Mouse (Mus musculus): ENCODE measurements around the gene Olfr1555-ps1. TPM values are rescaled to one million over a fixed set of nuclear protein-coding genes. Genes with fewer than 3 reads are reported as not detected.
A peak's percentile ranks its signal among the peaks of the same experiment; 100 is the strongest.
"Not testable (repeated sequence)": the region's sequence is repeated elsewhere in the genome, so short reads cannot be mapped to it uniquely, and the experiment has no call there.

Olfr1555-ps1 gene
- polyA plus RNA-seq (2014; fragmentation: Nextera tagmentation; extraction: Ambion mirVana), result not detected in 2 replicates

GRCm38 (mm10) chr19:12170062-12170599, at the start of gene Olfr1555-ps1:
Gene Olfr1555-ps1, minus strand, starts transcription at chr19:12170112.
- H3K4me3 ChIP-seq (ENCODE audit: low read depth, low read length); H3K9ac ChIP-seq (ENCODE audit: low read depth, low read length); H3K4me2 ChIP-seq (replicated peaks; ENCODE audit: low read depth, low read length); H3K4me1 ChIP-seq (replicated peaks; ENCODE audit: control insufficient read depth, insufficient read depth, low read length); DNase-seq (ENCODE audit: low spot score); H3K27ac ChIP-seq (ENCODE audit: low read depth, low read length); H3K36me3 ChIP-seq (ENCODE audit: control insufficient read depth, insufficient read depth, low read length); H3K27me3 ChIP-seq (ENCODE audit: control insufficient read depth, insufficient read depth, low read length); ATAC-seq (ENCODE audit: low FRiP score); H3K9me3 ChIP-seq (ENCODE audit: control insufficient read depth, low read length): not testable (repeated sequence)
- 63% methylated on average over 1 of the region's 1 CpGs for WGBS

- 90% methylated on average over 1 of the region's 1 CpGs for WGBS
- H3K9me3 ChIP-seq (ENCODE audit: control insufficient read depth, low read length), result no peaks in the 10 kb centered on the region
- no peak within 1 kb of the TSS for H3K27ac ChIP-seq (ENCODE audit: low read depth, low read length)
- ATAC-seq (ENCODE audit: low FRiP score) (no peak), DNase-seq (ENCODE audit: low spot score) (no peak)
- no peak within 1 kb of the TSS for H3K4me2 ChIP-seq (replicated peaks; ENCODE audit: low read depth, low read length)
- H3K4me1 ChIP-seq (replicated peaks; ENCODE audit: control insufficient read depth, insufficient read depth, low read length), result no peaks in the 10 kb centered on the region
- no peak within 1 kb of the TSS for H3K4me3 ChIP-seq (ENCODE audit: low read depth, low read length)
- no peak within 1 kb of the TSS for H3K9ac ChIP-seq (ENCODE audit: low read depth, low read length)
- no peaks in the 10 kb centered on the region for H3K27me3 ChIP-seq (ENCODE audit: control insufficient read depth, insufficient read depth, low read length)
- no peaks in the 10 kb centered on the region for H3K36me3 ChIP-seq (ENCODE audit: control insufficient read depth, insufficient read depth, low read length)
Measured at GRCm38 (mm10) chr19:12200334-12200733, 30.4 kb upstream of the Olfr1555-ps1 start, which contains the start of gene Olfr1431. Gene Olfr1431, plus strand, starts transcription at chr19:12200634.

- ATAC-seq (ENCODE audit: low FRiP score); DNase-seq (ENCODE audit: low spot score); H3K4me3 ChIP-seq (ENCODE audit: low read depth, low read length); H3K9ac ChIP-seq (ENCODE audit: low read depth, low read length); H3K27me3 ChIP-seq (ENCODE audit: control insufficient read depth, insufficient read depth, low read length); H3K27ac ChIP-seq (ENCODE audit: low read depth, low read length); H3K36me3 ChIP-seq (ENCODE audit: control insufficient read depth, insufficient read depth, low read length); H3K4me2 ChIP-seq (replicated peaks; ENCODE audit: low read depth, low read length); H3K9me3 ChIP-seq (ENCODE audit: control insufficient read depth, low read length); H3K4me1 ChIP-seq (replicated peaks; ENCODE audit: control insufficient read depth, insufficient read depth, low read length): not testable (repeated sequence)
- WGBS, result 81% methylated on average over 4 of the region's 4 CpGs
Measured at GRCm38 (mm10) chr19:12199076-12199475, 29.2 kb upstream of the Olfr1555-ps1 start.

- not testable (repeated sequence) for H3K36me3 ChIP-seq (ENCODE audit: control insufficient read depth, insufficient read depth, low read length); H3K4me3 ChIP-seq (ENCODE audit: low read depth, low read length); H3K27ac ChIP-seq (ENCODE audit: low read depth, low read length); H3K9ac ChIP-seq (ENCODE audit: low read depth, low read length); H3K4me1 ChIP-seq (replicated peaks; ENCODE audit: control insufficient read depth, insufficient read depth, low read length); H3K9me3 ChIP-seq (ENCODE audit: control insufficient read depth, low read length); ATAC-seq (ENCODE audit: low FRiP score); DNase-seq (ENCODE audit: low spot score); H3K4me2 ChIP-seq (replicated peaks; ENCODE audit: low read depth, low read length); H3K27me3 ChIP-seq (ENCODE audit: control insufficient read depth, insufficient read depth, low read length)
- WGBS, result 79% methylated on average over 5 of the region's 5 CpGs
Measured at GRCm38 (mm10) chr19:12175431-12175830, 5.5 kb upstream of the Olfr1555-ps1 start.

GRCm38 (mm10) chr19:12145452-12145851, 24.5 kb downstream of the Olfr1555-ps1 start:
- no peak for DNase-seq (ENCODE audit: low spot score)
- no peak overlapping the region for H3K4me3 ChIP-seq (ENCODE audit: low read depth, low read length)
- H3K4me2 ChIP-seq (replicated peaks; ENCODE audit: low read depth, low read length), result no peak overlapping the region
- no peaks in the 10 kb centered on the region for H3K27me3 ChIP-seq (ENCODE audit: control insufficient read depth, insufficient read depth, low read length)
- no peaks in the 10 kb centered on the region for H3K9me3 ChIP-seq (ENCODE audit: control insufficient read depth, low read length)
- H3K4me1 ChIP-seq (replicated peaks; ENCODE audit: control insufficient read depth, insufficient read depth, low read length), result no peaks in the 10 kb centered on the region
- no peak for ATAC-seq (ENCODE audit: low FRiP score)
- H3K36me3 ChIP-seq (ENCODE audit: control insufficient read depth, insufficient read depth, low read length), result no peaks in the 10 kb centered on the region
- no peak overlapping the region for H3K9ac ChIP-seq (ENCODE audit: low read depth, low read length)
- WGBS, result 94% methylated on average over 3 of the region's 3 CpGs
- H3K27ac ChIP-seq (ENCODE audit: low read depth, low read length), result no peak overlapping the region

GRCm38 (mm10) chr19:12143356-12143755, 26.6 kb downstream of the Olfr1555-ps1 start:
- no peaks in the 10 kb centered on the region for H3K27me3 ChIP-seq (ENCODE audit: control insufficient read depth, insufficient read depth, low read length)
- no peaks in the 10 kb centered on the region for H3K4me1 ChIP-seq (replicated peaks; ENCODE audit: control insufficient read depth, insufficient read depth, low read length)
- DNase-seq (ENCODE audit: low spot score) (no peak), ATAC-seq (ENCODE audit: low FRiP score) (no peak)
- H3K9me3 ChIP-seq (ENCODE audit: control insufficient read depth, low read length), result no peaks in the 10 kb centered on the region
- no peaks in the 10 kb centered on the region for H3K36me3 ChIP-seq (ENCODE audit: control insufficient read depth, insufficient read depth, low read length)
- WGBS, result 43% methylated on average over 1 of the region's 1 CpGs
- H3K4me3 ChIP-seq (ENCODE audit: low read depth, low read length), result no peak overlapping the region
- H3K27ac ChIP-seq (ENCODE audit: low read depth, low read length), result no peak overlapping the region
- H3K9ac ChIP-seq (ENCODE audit: low read depth, low read length), result no peak overlapping the region
- H3K4me2 ChIP-seq (replicated peaks; ENCODE audit: low read depth, low read length), result no peak overlapping the region

GRCm38 (mm10) chr19:12134289-12134688, 35.6 kb downstream of the Olfr1555-ps1 start:
- H3K9me3 ChIP-seq (ENCODE audit: control insufficient read depth, low read length), result no peaks in the 10 kb centered on the region
- H3K27ac ChIP-seq (ENCODE audit: low read depth, low read length), result no peak overlapping the region
- no peak overlapping the region for H3K9ac ChIP-seq (ENCODE audit: low read depth, low read length)
- no peaks in the 10 kb centered on the region for H3K36me3 ChIP-seq (ENCODE audit: control insufficient read depth, insufficient read depth, low read length)
- H3K4me3 ChIP-seq (ENCODE audit: low read depth, low read length), result no peak overlapping the region
- no peak overlapping the region for H3K4me2 ChIP-seq (replicated peaks; ENCODE audit: low read depth, low read length)
- DNase-seq (ENCODE audit: low spot score) (peak; percentile 30), ATAC-seq (ENCODE audit: low FRiP score) (peak; percentile 74; the same call in 1 of the 2 replicates)
- no peaks in the 10 kb centered on the region for H3K4me1 ChIP-seq (replicated peaks; ENCODE audit: control insufficient read depth, insufficient read depth, low read length)
- H3K27me3 ChIP-seq (ENCODE audit: control insufficient read depth, insufficient read depth, low read length), result no peaks in the 10 kb centered on the region
- 37% methylated on average over 2 of the region's 2 CpGs for WGBS

- Histone ChIP-seq H3K27ac (ENCODE audit: low read depth, low read length) (no peak within 1 kb of the TSS), H3K9ac (ENCODE audit: low read depth, low read length) (no peak within 1 kb of the TSS), H3K27me3 (ENCODE audit: control insufficient read depth, insufficient read depth, low read length) (no peaks in the 10 kb centered on the region), H3K4me3 (ENCODE audit: low read depth, low read length) (no peak within 1 kb of the TSS), H3K4me2 (replicated peaks; ENCODE audit: low read depth, low read length) (no peak within 1 kb of the TSS), H3K36me3 (ENCODE audit: control insufficient read depth, insufficient read depth, low read length) (no peaks in the 10 kb centered on the region), H3K9me3 (ENCODE audit: control insufficient read depth, low read length) (no peaks in the 10 kb centered on the region), H3K4me1 (replicated peaks; ENCODE audit: control insufficient read depth, insufficient read depth, low read length) (no peaks in the 10 kb centered on the region)
- no peak for DNase-seq (ENCODE audit: low spot score)
- ATAC-seq (ENCODE audit: low FRiP score), result no peak
- 84% methylated on average over 3 of the region's 3 CpGs for WGBS
Measured at GRCm38 (mm10) chr19:12123103-12123502, 46.8 kb downstream of the Olfr1555-ps1 start, which contains the start of gene Olfr76. Gene Olfr76, minus strand, starts transcription at chr19:12123203.

- no peak for DNase-seq (ENCODE audit: low spot score)
- Histone ChIP-seq H3K9me3 (ENCODE audit: control insufficient read depth, low read length) (no peaks in the 10 kb centered on the region), H3K27ac (ENCODE audit: low read depth, low read length) (no peak overlapping the region), H3K4me1 (replicated peaks; ENCODE audit: control insufficient read depth, insufficient read depth, low read length) (no peaks in the 10 kb centered on the region), H3K27me3 (ENCODE audit: control insufficient read depth, insufficient read depth, low read length) (no peaks in the 10 kb centered on the region), H3K36me3 (ENCODE audit: control insufficient read depth, insufficient read depth, low read length) (no peaks in the 10 kb centered on the region), H3K4me3 (ENCODE audit: low read depth, low read length) (no peak overlapping the region), H3K4me2 (replicated peaks; ENCODE audit: low read depth, low read length) (no peak overlapping the region), H3K9ac (ENCODE audit: low read depth, low read length) (no peak overlapping the region)
- WGBS, result 93% methylated on average over 3 of the region's 3 CpGs
- no peak for ATAC-seq (ENCODE audit: low FRiP score)
Measured at GRCm38 (mm10) chr19:12116464-12116863, 53.4 kb downstream of the Olfr1555-ps1 start.

All from hindbrain, embryonic 11.5 days (tissue).